Mouse (Mus musculus) erythroblast, embryonic 14.5 days (primary cell): ENCODE measurements at regions not wholly inside any gene's neighbourhood (a gene's known extent, or its start where the extent isn't known, plus 50 kb on each side); places are given as distances from the start of the nearest gene placed in this dataset.

ENCODE experiments used
- GATA1 ChIP-seq: IDR thresholded peaks from 2 replicates; pipeline ENCODE4 v1.6.1; 2012; ENCODE audit warnings: low read length, inconsistent platforms, mixed read lengths
- TAL1 ChIP-seq: IDR thresholded peaks from 3 replicates; pipeline ENCODE4 v1.6.1; 2012; ENCODE audit warnings: low read length, inconsistent platforms, mixed read lengths

DNA sequence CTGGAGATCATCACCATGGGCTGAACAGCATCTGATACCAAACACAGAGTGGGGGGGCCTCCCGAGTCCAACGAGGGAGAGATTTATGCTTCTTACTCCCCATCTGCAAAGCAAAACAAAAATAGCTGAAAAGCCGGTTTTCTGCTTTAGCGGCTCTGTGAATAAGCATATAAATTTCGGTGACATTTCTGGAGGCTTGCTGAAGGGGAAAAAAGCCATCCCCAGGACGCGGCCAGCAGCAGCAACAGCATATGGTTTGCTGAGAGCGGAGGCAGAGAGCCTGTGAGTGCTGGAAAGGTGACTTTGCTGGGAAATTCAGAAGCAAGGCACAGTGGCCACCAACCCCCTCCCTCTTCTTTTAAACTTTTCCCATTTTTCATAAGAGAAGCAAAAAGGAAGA is 197.7 kb downstream of the H2al1j start:
- TF ChIP-seq TAL1 (no peak), GATA1 (no peak)
